Mouse (Mus musculus) embryonic facial prominence, embryonic 15.5 days (tissue): Measurements from ENCODE around the gene Cmtm2b. TPM values are rescaled to one million over a fixed set of nuclear protein-coding genes. Genes with fewer than 3 reads are reported as not detected.
A peak's percentile ranks its signal among the peaks of the same experiment; 100 is the strongest.

Experiments used
- ATAC-seq: fragments of 200-750 bp; cut with Nextera tagmentation; 2 replicates; pipeline ENCODE4 v1.8.0; 2017; ENCODE audit warnings: low read depth, moderate TSS enrichment; ENCODE audit not compliant: insufficient number of reproducible peaks, low FRiP score, low TSS enrichment
- H3K27ac ChIP-seq: fragments of 300-500 bp; sonication (generic); replicated peaks from 2 replicates; pipeline ENCODE4 v1.5.1; 2015; ENCODE audit warnings: mild to moderate bottlenecking, inconsistent platforms
- H3K27me3 ChIP-seq: fragments of 300-500 bp; sonication (generic); 2 replicates; pipeline ENCODE4 v1.6.1; 2015; ENCODE audit warnings: inconsistent platforms
- H3K36me3 ChIP-seq: fragments of 300-500 bp; sonication (generic); 2 replicates; pipeline ENCODE4 v1.6.1; 2015; ENCODE audit warnings: mild to moderate bottlenecking, inconsistent platforms
- H3K4me1 ChIP-seq: fragments of 300-500 bp; sonication (generic); 2 replicates; pipeline ENCODE4 v1.6.1; 2015; ENCODE audit warnings: inconsistent platforms
- H3K4me2 ChIP-seq: fragments of 300-500 bp; sonication (generic); replicated peaks from 2 replicates; pipeline ENCODE4 v1.6.1; 2015; ENCODE audit warnings: mild to moderate bottlenecking, inconsistent platforms
- H3K4me3 ChIP-seq: fragments of 300-500 bp; sonication (generic); replicated peaks from 2 replicates; pipeline ENCODE4 v1.5.1; 2015; ENCODE audit warnings: mild to moderate bottlenecking, inconsistent platforms
- H3K9ac ChIP-seq: fragments of 300-500 bp; sonication (generic); 2 replicates; pipeline ENCODE4 v1.6.1; 2015; ENCODE audit warnings: inconsistent platforms
- H3K9me3 ChIP-seq: fragments of 300-500 bp; sonication (generic); replicated peaks from 2 replicates; pipeline ENCODE4 v1.6.1; 2016; ENCODE audit warnings: inconsistent platforms
- WGBS: fragments of 180-500 bp; shearing (Covaris S2); methylation state at CpG from one replicate; pipeline ENCODE4 v1.1.7; 2015; 5-methylcytosine and 5-hydroxymethylcytosine counted together
- polyA plus RNA-seq: library from polyadenylated mRNA; unstranded; fragments of >200 nt; fragmentation: Nextera tagmentation; extraction: Ambion mirVana; gene quantifications from 2 replicates; pipeline ENCODE4 v1.2.1, GENCODE M21; 2015

The Cmtm2b gene
- polyA plus RNA-seq, 1 experiment from 2014 or later = not detected

DNA sequence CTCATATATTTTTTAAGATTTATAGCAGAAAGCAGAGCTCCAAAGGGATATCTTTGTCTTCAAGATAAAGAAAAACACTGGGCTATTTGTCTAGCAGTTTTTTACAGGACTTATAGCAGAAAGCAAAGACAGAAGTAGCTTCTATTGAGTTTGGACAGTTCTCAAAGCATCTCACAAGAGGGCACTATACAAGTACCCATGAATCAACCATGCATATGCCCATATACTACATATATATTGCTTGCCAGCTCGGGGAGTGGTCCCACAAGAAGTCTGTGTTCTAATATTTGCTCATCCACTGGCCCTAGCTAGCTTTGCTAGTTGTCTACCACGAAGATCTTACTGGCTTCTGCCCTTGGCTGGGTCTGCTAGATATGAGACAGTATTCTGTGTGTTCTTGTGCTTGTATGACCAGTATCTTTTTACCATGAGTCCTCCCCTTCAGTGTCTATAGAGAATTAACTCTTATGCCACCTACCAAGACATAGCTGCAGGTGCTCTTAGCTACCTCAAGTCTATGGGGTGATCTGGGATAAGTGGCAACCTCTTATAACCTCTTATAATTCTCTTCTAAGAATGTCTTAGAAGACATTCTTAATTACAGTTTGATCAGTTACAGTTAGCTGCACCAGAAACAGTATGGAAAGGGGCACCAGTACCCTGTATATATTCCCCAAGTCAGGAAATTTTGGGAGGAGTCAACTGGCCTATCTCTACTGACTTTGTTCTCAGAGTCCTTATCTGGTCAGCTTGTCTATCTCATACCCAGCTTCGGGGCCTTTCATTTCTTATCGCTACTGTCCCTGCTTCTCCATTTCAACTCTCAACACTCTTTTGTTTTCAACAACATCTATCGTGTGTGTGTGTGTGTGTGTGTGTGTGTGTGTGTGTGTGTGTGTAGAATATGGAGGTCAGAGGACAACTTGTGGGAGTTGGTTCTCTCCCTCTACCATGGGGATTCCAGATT lies 10.9 kb downstream of the Cmtm2b start:
- H3K9me3 ChIP-seq = no peaks in the 10 kb centered on the region
- no peaks in the 10 kb centered on the region for H3K27me3 ChIP-seq
- H3K27ac ChIP-seq = no peak overlapping the region
- 85% methylated on average over 5 of the region's 5 CpGs for WGBS
- H3K9ac ChIP-seq = no peak overlapping the region
- ATAC-seq = no peak
- H3K4me3 ChIP-seq = no peak overlapping the region
- H3K4me1 ChIP-seq = no peaks in the 10 kb centered on the region
- no peak overlapping the region for H3K4me2 ChIP-seq
- H3K36me3 ChIP-seq = no peaks in the 10 kb centered on the region

- Histone ChIP-seq H3K4me2 (no peak overlapping the region), H3K27ac (no peak overlapping the region), H3K27me3 (no peaks in the 10 kb centered on the region), H3K9me3 (no peaks in the 10 kb centered on the region), H3K36me3 (no peaks in the 10 kb centered on the region), H3K4me3 (no peak overlapping the region), H3K4me1 (no peaks in the 10 kb centered on the region), H3K9ac (no peak overlapping the region)
- WGBS = 65% methylated on average over 5 of the region's 5 CpGs
- no peak for ATAC-seq
Observed at GRCm38 (mm10) chr8:104333786-104334185, 11.8 kb downstream of the Cmtm2b start.

DNA sequence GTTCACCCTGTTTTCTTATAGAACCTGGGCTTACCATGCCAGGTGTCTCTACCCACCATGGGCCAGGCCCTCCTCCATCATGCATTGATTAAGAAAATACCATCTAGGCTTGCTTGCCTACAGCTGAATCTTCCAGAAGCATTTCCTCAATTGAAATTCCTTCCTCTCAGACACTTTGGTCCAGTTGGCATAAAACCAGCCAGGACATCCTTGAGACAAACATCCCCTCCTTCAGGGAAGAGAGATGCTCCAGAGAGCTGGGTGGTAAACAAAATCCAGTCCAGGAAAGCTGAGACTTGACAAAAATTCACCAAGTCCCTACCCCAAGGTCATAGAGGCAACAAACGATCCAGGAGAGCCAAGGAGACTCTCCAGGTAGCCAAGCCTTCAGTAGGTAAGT lies 12.2 kb downstream of the Cmtm2b start:
- H3K9me3 ChIP-seq = no peaks in the 10 kb centered on the region

GRCm38 (mm10) chr8:104336806-104337205 lies 14.8 kb downstream of the Cmtm2b start:
- no peak overlapping the region for H3K4me3 ChIP-seq
- peaks cover 15% of the 10 kb centered on the region for H3K4me1 ChIP-seq
- no peaks in the 10 kb centered on the region for H3K27me3 ChIP-seq
- no peak overlapping the region for H3K4me2 ChIP-seq
- no peaks in the 10 kb centered on the region for H3K36me3 ChIP-seq
- no peak overlapping the region for H3K9ac ChIP-seq
- 83% methylated on average over 1 of the region's 1 CpGs for WGBS
- no peaks in the 10 kb centered on the region for H3K9me3 ChIP-seq
- ATAC-seq = no peak
- no peak overlapping the region for H3K27ac ChIP-seq

More for the DNA sequence above, 12.2 kb downstream of the Cmtm2b start:
- 71% methylated on average over 1 of the region's 1 CpGs for WGBS
- no peak overlapping the region for H3K9ac ChIP-seq
- ATAC-seq = no peak
- no peak overlapping the region for H3K27ac ChIP-seq
- no peaks in the 10 kb centered on the region for H3K27me3 ChIP-seq
- H3K4me1 ChIP-seq = peaks cover 1% of the 10 kb centered on the region; the same call in 1 of the 2 replicates
- no peak overlapping the region for H3K4me2 ChIP-seq
- no peak overlapping the region for H3K4me3 ChIP-seq
- no peaks in the 10 kb centered on the region for H3K36me3 ChIP-seq

GRCm38 (mm10) chr8:104337890-104338289 lies 15.9 kb downstream of the Cmtm2b start:
- no peak for ATAC-seq
- no peaks in the 10 kb centered on the region for H3K9me3 ChIP-seq
- no peak overlapping the region for H3K4me3 ChIP-seq
- no peak overlapping the region for H3K9ac ChIP-seq
- H3K27me3 ChIP-seq = no peaks in the 10 kb centered on the region
- WGBS = 44% methylated on average over 3 of the region's 3 CpGs
- H3K27ac ChIP-seq = no peak overlapping the region
- no peaks in the 10 kb centered on the region for H3K36me3 ChIP-seq
- peaks cover 23% of the 10 kb centered on the region for H3K4me1 ChIP-seq
- H3K4me2 ChIP-seq = no peak overlapping the region

DNA sequence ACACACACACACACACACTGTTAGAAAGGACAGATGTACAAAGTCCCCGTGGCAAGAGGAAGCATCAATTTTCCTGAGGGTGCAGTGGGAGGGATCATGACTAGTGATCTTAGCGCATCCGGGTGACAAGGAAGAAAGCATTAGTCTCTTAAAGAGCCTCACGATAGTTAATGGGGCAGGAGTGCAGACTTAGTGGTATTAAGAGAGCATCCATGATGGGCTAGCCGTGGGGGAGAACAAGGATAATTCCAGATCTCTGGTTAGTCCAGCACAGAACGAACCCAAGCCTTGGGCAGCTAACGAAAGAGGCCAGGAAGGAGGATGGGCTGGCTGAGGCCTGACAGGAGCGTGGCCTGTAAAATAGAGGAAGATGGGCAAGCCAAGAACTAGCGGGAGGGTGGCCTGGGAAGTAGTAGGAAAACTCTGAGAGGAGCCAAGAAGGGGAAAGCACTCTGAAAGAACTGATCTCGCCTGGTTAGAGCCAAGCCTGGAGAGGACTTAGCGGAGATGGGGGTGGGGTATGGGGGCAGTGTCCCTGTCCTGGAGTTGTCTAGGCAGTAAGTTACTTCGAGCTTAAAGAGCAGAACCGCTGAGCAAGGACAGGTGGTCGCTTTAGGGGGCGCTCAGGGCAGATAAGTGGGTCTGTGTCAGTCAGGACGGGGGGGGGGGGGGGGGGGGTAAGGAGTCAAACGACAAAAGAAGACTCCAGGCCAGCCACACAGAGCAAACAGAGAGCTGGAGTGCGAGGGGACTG lies 17.4 kb downstream of the Cmtm2b start, which contains the start of gene Cmtm3:
Gene Cmtm3 (plus strand): TSS at position 182 of the 754 bp plus-strand sequence.
- peak within 1 kb of the TSS; percentile 72 for H3K9ac ChIP-seq
- peak within 1 kb of the TSS; percentile 93 for H3K27ac ChIP-seq
- ATAC-seq = no peak
- peak within 1 kb of the TSS; percentile 79 for H3K4me3 ChIP-seq
- peaks cover 29% of the 10 kb centered on the region for H3K4me1 ChIP-seq
- WGBS = 19% methylated on average over 14 of the region's 18 CpGs
- H3K4me2 ChIP-seq = peak within 1 kb of the TSS; percentile 71
- H3K27me3 ChIP-seq = no peaks in the 10 kb centered on the region
- H3K9me3 ChIP-seq = no peaks in the 10 kb centered on the region
- H3K36me3 ChIP-seq = 0 out of 2 replicates have a peak, but pooled peaks cover 6% of the 10 kb centered on the region

DNA sequence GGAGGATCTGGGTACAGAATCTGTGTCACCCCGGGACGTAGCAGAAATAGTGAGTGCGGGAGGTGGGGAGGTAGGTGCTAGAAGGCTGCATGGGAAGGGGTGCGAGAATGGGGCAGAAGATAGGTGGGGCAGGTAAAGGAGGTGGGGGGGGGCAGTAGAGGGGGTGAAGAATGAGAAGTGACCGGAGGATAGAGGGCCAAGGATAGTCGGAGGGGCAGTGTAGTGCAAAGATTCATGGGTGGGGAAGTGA lies 17.9 kb downstream of the Cmtm2b start:
- Histone ChIP-seq H3K4me2 (peak overlapping the region; percentile 71), H3K4me1 (peaks cover 29% of the 10 kb centered on the region), H3K4me3 (peak overlapping the region; percentile 79), H3K27me3 (no peaks in the 10 kb centered on the region), H3K9me3 (no peaks in the 10 kb centered on the region), H3K36me3 (peaks cover 10% of the 10 kb centered on the region; the same call in 1 of the 2 replicates), H3K9ac (peak overlapping the region; percentile 72), H3K27ac (peak overlapping the region; percentile 93)
- no peak for ATAC-seq
- WGBS = 2% methylated on average over 6 of the region's 6 CpGs

GRCm38 (mm10) chr8:104340233-104341105 lies 18.4 kb downstream of the Cmtm2b start:
- H3K27ac ChIP-seq = peak overlapping the region; percentile 93
- H3K9ac ChIP-seq = peak overlapping the region; percentile 72
- peaks cover 15% of the 10 kb centered on the region; the same call in 1 of the 2 replicates for H3K36me3 ChIP-seq
- peak overlapping the region; percentile 71 for H3K4me2 ChIP-seq
- H3K4me1 ChIP-seq = peaks cover 29% of the 10 kb centered on the region
- H3K27me3 ChIP-seq = no peaks in the 10 kb centered on the region
- WGBS = under 1% methylated on average over 52 of the region's 54 CpGs
- peak overlapping the region; percentile 79 for H3K4me3 ChIP-seq
- no peaks in the 10 kb centered on the region for H3K9me3 ChIP-seq
- ATAC-seq = peak; percentile 83

DNA sequence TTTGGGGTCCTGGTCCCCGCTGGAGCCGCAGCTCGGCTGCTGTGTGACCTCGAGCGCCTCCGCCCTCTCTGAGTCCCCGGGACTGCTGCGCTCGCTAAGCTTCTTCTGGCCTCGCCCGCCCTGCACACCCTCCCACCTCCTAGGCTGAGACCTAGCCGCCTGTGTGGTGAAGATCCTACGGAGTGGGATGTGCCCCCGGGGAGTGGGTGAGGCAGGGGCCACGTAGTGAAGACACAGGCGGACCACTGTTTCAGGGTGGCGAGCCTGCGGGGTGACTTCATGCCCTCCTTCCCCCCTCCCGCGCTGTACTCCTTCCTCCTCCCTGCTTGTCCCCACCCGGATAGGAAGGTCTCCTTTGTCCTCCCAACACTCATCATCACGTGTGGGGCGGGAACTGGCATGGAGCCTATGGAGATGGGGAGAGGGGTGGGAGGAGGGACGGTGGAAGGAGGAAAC lies 19.1 kb downstream of the Cmtm2b start:
- ATAC-seq = peak; percentile 71
- Histone ChIP-seq H3K4me1 (peaks cover 29% of the 10 kb centered on the region), H3K4me3 (peak overlapping the region; percentile 79), H3K4me2 (peak overlapping the region; percentile 71), H3K27ac (peak overlapping the region; percentile 93), H3K27me3 (no peaks in the 10 kb centered on the region), H3K9me3 (no peaks in the 10 kb centered on the region), H3K9ac (peak overlapping the region; percentile 72), H3K36me3 (peaks cover 19% of the 10 kb centered on the region)
- WGBS = under 1% methylated on average over 24 of the region's 24 CpGs

- H3K27me3 ChIP-seq = no peaks in the 10 kb centered on the region
- 42% methylated on average over 6 of the region's 6 CpGs for WGBS
- no peak overlapping the region for H3K9ac ChIP-seq
- peak overlapping the region; percentile 79 for H3K4me3 ChIP-seq
- peak overlapping the region; percentile 93 for H3K27ac ChIP-seq
- no peak for ATAC-seq
- peaks cover 24% of the 10 kb centered on the region for H3K36me3 ChIP-seq
- peaks cover 29% of the 10 kb centered on the region for H3K4me1 ChIP-seq
- no peaks in the 10 kb centered on the region for H3K9me3 ChIP-seq
- peak overlapping the region; percentile 71 for H3K4me2 ChIP-seq
Observed at GRCm38 (mm10) chr8:104341678-104342077, 19.6 kb downstream of the Cmtm2b start.
